Mouse (Mus musculus) CH12.LX (cell line): Measurements from ENCODE around the gene Rhpn2. TPM values are rescaled to one million over a fixed set of nuclear protein-coding genes. Genes with fewer than 3 reads are reported as not detected.

Source experiments
- DNase-seq: peaks from one replicate; pipeline ENCODE4 v3.0.0-alpha.2; 2013; ENCODE audit errors: extremely low read depth
- H3K27ac ChIP-seq: 2 replicates; pipeline ENCODE4 v1.5.1; 2012; ENCODE audit warnings: low read depth, mild to moderate bottlenecking, control low read depth, moderate library complexity; ENCODE audit not compliant: insufficient read depth
- H3K27me3 ChIP-seq: replicated peaks from 2 replicates; pipeline ENCODE3; 2012; ENCODE audit warnings: inconsistent platforms
- H3K36me3 ChIP-seq, 2 experiments: replicated peaks in 1 of 2; 2 replicates each; pipeline versions ENCODE3 to v1.6.1; 2012; ENCODE audit warnings: inconsistent platforms in 1 of 2, low read length in 1 of 2, mild to moderate bottlenecking in 1 of 2, mixed read lengths in 1 of 2, moderate library complexity in 1 of 2; ENCODE audit not compliant: control insufficient read depth in 1 of 2, insufficient read depth in 1 of 2
- H3K4me1 ChIP-seq, 2 experiments: 2 replicates each; pipeline ENCODE4 v1.6.1; 2012; ENCODE audit warnings: inconsistent platforms in 1 of 2, moderate library complexity in 1 of 2; ENCODE audit not compliant: insufficient read depth in 2 of 2, control insufficient read depth in 1 of 2
- H3K4me2 ChIP-seq: 2 replicates; pipeline ENCODE4 v1.6.1; 2012; ENCODE audit warnings: low read depth, mild to moderate bottlenecking, control low read depth; ENCODE audit not compliant: poor library complexity, insufficient read depth, severe bottlenecking
- H3K4me3 ChIP-seq, 3 experiments: fragments of 150-350 bp in 1 of 3; sonication (generic) in 1 of 3; replicated peaks in 1 of 3; 2 replicates each; pipeline versions ENCODE3 to v1.5.1; 2011 to 2012; ENCODE audit warnings: low read depth in 2 of 3, low read length in 2 of 3, mild to moderate bottlenecking in 2 of 3, moderate library complexity in 2 of 3, control low read depth in 1 of 3, improper control_type of control experiment in 1 of 3, inconsistent platforms in 1 of 3, mixed read lengths in 1 of 3; ENCODE audit not compliant: poor library complexity in 1 of 3
- H3K79me2 ChIP-seq: replicated peaks from 2 replicates; pipeline ENCODE4 v1.6.1; 2012; ENCODE audit warnings: mild to moderate bottlenecking, moderate library complexity; ENCODE audit not compliant: control insufficient read depth, poor library complexity, insufficient read depth, severe bottlenecking; ENCODE audit errors: extremely low read depth
- H3K9ac ChIP-seq: 2 replicates; pipeline ENCODE4 v1.6.1; 2012; ENCODE audit warnings: low read depth, mild to moderate bottlenecking, control low read depth, moderate library complexity; ENCODE audit not compliant: insufficient read depth
- H3K9me3 ChIP-seq: replicated peaks from 2 replicates; pipeline ENCODE3; 2012; ENCODE audit warnings: low read length, inconsistent platforms, mixed read lengths
- BHLHE40 ChIP-seq: IDR thresholded peaks from 2 replicates; pipeline ENCODE4 v1.6.1; 2011; ENCODE audit warnings: mild to moderate bottlenecking, low read depth, low read length, improper control_type of control experiment
- ELF1 ChIP-seq: IDR thresholded peaks from 2 replicates; pipeline ENCODE4 v1.6.1; 2014; ENCODE audit warnings: low read depth, mild to moderate bottlenecking, inconsistent platforms, low read length, improper control_type of control experiment
- EP300 ChIP-seq: IDR thresholded peaks from 2 replicates; pipeline ENCODE4 v1.6.1; 2011; ENCODE audit warnings: low read length, improper control_type of control experiment
- IRF4 ChIP-seq: IDR thresholded peaks from 2 replicates; pipeline ENCODE4 v1.6.1; 2014; ENCODE audit warnings: low read depth, mild to moderate bottlenecking, inconsistent platforms, low read length, improper control_type of control experiment
- JUN ChIP-seq: IDR thresholded peaks from 2 replicates; pipeline ENCODE4 v1.6.1; 2011; ENCODE audit warnings: low read depth, mild to moderate bottlenecking, low read length, improper control_type of control experiment, moderate library complexity; ENCODE audit not compliant: insufficient read depth
- JUND ChIP-seq: conservative IDR thresholded peaks from 2 replicates; pipeline ENCODE4 v1.6.1; 2011; ENCODE audit warnings: low read depth, low read length, improper control_type of control experiment
- MAFK ChIP-seq: IDR thresholded peaks from 2 replicates; pipeline ENCODE4 v1.6.1; 2011; ENCODE audit warnings: low read length, improper control_type of control experiment; ENCODE audit not compliant: insufficient replicate concordance
- MAZ ChIP-seq: IDR thresholded peaks from 2 replicates; pipeline ENCODE4 v1.6.1; 2012; ENCODE audit warnings: low read depth, mild to moderate bottlenecking, inconsistent platforms, low read length, improper control_type of control experiment, moderate library complexity
- MEF2A ChIP-seq: IDR thresholded peaks from 2 replicates; pipeline ENCODE4 v1.6.1; 2014; ENCODE audit warnings: low read depth, mild to moderate bottlenecking, inconsistent platforms, low read length, improper control_type of control experiment, borderline replicate concordance
- MXI1 ChIP-seq: IDR thresholded peaks from 2 replicates; pipeline ENCODE4 v1.6.1; 2011; ENCODE audit warnings: mild to moderate bottlenecking, low read depth, low read length, improper control_type of control experiment
- MYC ChIP-seq: IDR thresholded peaks from 2 replicates; pipeline ENCODE4 v1.6.1; 2011; ENCODE audit warnings: low read depth, mild to moderate bottlenecking, improper control_type of control experiment, low read length
- POLR2AphosphoS2 ChIP-seq: IDR thresholded peaks from 2 replicates; pipeline ENCODE4 v1.6.1; 2011; ENCODE audit warnings: low read depth, low read length, improper control_type of control experiment
- RCOR1 ChIP-seq: conservative IDR thresholded peaks from 2 replicates; pipeline ENCODE4 v1.6.1; 2012; ENCODE audit warnings: low read depth, mild to moderate bottlenecking, inconsistent platforms, low read length, improper control_type of control experiment
- SIN3A ChIP-seq: IDR thresholded peaks from 2 replicates; pipeline ENCODE4 v1.6.1; 2012; ENCODE audit warnings: low read length, improper control_type of control experiment, inconsistent platforms
- TCF12 ChIP-seq: IDR thresholded peaks from 2 replicates; pipeline ENCODE4 v1.6.1; 2014; ENCODE audit warnings: low read depth, mild to moderate bottlenecking, inconsistent platforms, low read length, improper control_type of control experiment
- UBTF ChIP-seq: IDR thresholded peaks from 2 replicates; pipeline ENCODE4 v1.6.1; 2012; ENCODE audit warnings: low read depth, mild to moderate bottlenecking, inconsistent platforms, low read length, improper control_type of control experiment, moderate library complexity
- USF2 ChIP-seq: conservative IDR thresholded peaks from 2 replicates; pipeline ENCODE4 v1.6.1; 2011; ENCODE audit warnings: low read depth, low read length, improper control_type of control experiment
- ZMIZ1 ChIP-seq: IDR thresholded peaks from 2 replicates; pipeline ENCODE4 v1.6.1; 2012; ENCODE audit warnings: low read depth, mild to moderate bottlenecking, inconsistent platforms, low read length, improper control_type of control experiment
- dilution Hi-C: fragments of 300-500 bp; cut with MboI; formaldehyde crosslinking; loops from 2 replicates; pipeline ENCODE4 v1.14.3; 2020; ENCODE audit warnings: low sequenced_read_pairs; ENCODE audit not compliant: extremely low pct_unique_long_range_greater_than_20kb, extremely low pct_ligation_motif_present
- in situ Hi-C: fragments of 300-500 bp; cut with MboI; formaldehyde crosslinking; loops from 3 replicates; pipeline ENCODE4 v1.14.3; 2019; ENCODE audit warnings: low sequenced_read_pairs, low pct_ligation_motif_present, low pct_unique_long_range_greater_than_20kb, mixed read lengths
- polyA plus RNA-seq: library from polyadenylated mRNA; unstranded; fragments of >175 nt; gene quantifications from 2 replicates; pipeline ENCODE4 v1.2.1, GENCODE M21; 2012; ENCODE audit warnings: low read depth; ENCODE audit not compliant: insufficient read length
- total RNA-seq, 2 experiments: library from RNA; depleted of rRNA; stranded (reverse); fragments of 300-350 nt in 1 of 2; fragments of >200 nt in 1 of 2; gene quantifications; 2 replicates each; pipeline ENCODE4 v1.2.3; 2012 to 2014

The Rhpn2 gene
- total and polyA plus RNA-seq, 3 experiments: 0.13 to 0.63 (median 0.17) TPM

GRCm38 (mm10) chr7:35396542-35397168, 62.7 kb downstream of the Rhpn2 start, which contains the start of the genes Faap24 and Cep89 (continued):
- TF ChIP-seq JUND (no peak), MAFK (no peak), TCF12 (peak; percentile 64; the same call in 1 of the 2 replicates), MXI1 (peak; percentile 96), ZMIZ1 (peak; percentile 39; the same call in 1 of the 2 replicates), ELF1 (peak; percentile 100), MYC (peak; percentile 54; the same call in 1 of the 2 replicates), RCOR1 (no peak), SIN3A (peak; percentile 99)

- DNase-seq: no peak
- H3K4me1 ChIP-seq: peaks cover 8 to 11% of the 10 kb centered on the region in 2 experiments
- TF ChIP-seq MAZ (no peak), MEF2A (no peak), MYC (no peak), POLR2AphosphoS2 (no peak), IRF4 (no peak), BHLHE40 (no peak), USF2 (no peak), EP300 (no peak), JUN (no peak), UBTF (no peak)
- no peaks in the 10 kb centered on the region for H3K27me3 ChIP-seq
- no peak overlapping the region for H3K4me2 ChIP-seq
- peaks cover 4% of the 10 kb centered on the region; the same call in 1 of the 2 replicates for H3K79me2 ChIP-seq
- H3K9me3 ChIP-seq: no peaks in the 10 kb centered on the region
- in situ Hi-C loops: no loop called here
- no peak overlapping the region for H3K27ac ChIP-seq
- H3K9ac ChIP-seq: no peak overlapping the region
- no peak overlapping the region for H3K4me3 ChIP-seq
- peaks cover 47 to 76% of the 10 kb centered on the region in 2 experiments for H3K36me3 ChIP-seq
- dilution Hi-C loops: no loop called here
These were observed 67.2 kb downstream of the Rhpn2 start for GRCm38 (mm10) chr7:35401169-35401568.
